Mouse (Mus musculus) heart, embryonic 16.5 days (tissue): ENCODE measurements at regions not wholly inside any gene's neighbourhood (a gene's known extent, or its start where the extent isn't known, plus 50 kb on each side); places are given as distances from the start of the nearest gene placed in this dataset.
A peak's percentile ranks its signal among the peaks of the same experiment; 100 is the strongest.

Source experiments
- ATAC-seq: fragments of 200-750 bp; cut with Nextera tagmentation; replicated peaks from 2 replicates; pipeline ENCODE4 v1.8.0; 2017; ENCODE audit warnings: moderate number of reproducible peaks; ENCODE audit not compliant: insufficient read depth, low FRiP score; ENCODE audit errors: extremely low read depth
- H3K27ac ChIP-seq: fragments of 300-500 bp; sonication (generic); 2 replicates; pipeline ENCODE4 v1.5.1; 2014; ENCODE audit warnings: mild to moderate bottlenecking, low read length, control low read depth, moderate library complexity
- H3K27me3 ChIP-seq: fragments of 300-500 bp; sonication (generic); 2 replicates; pipeline ENCODE4 v1.6.1; 2014; ENCODE audit warnings: low read length, mixed read lengths; ENCODE audit not compliant: control insufficient read depth, insufficient read depth
- H3K36me3 ChIP-seq: fragments of 300-500 bp; sonication (generic); 2 replicates; pipeline ENCODE4 v1.6.1; 2014; ENCODE audit not compliant: control insufficient read depth, insufficient read depth
- H3K4me1 ChIP-seq: fragments of 300-500 bp; sonication (generic); 2 replicates; pipeline ENCODE4 v1.6.1; 2014; ENCODE audit warnings: low read length, mixed read lengths; ENCODE audit not compliant: control insufficient read depth, insufficient read depth
- H3K4me2 ChIP-seq: fragments of 300-500 bp; sonication (generic); 2 replicates; pipeline ENCODE4 v1.6.1; 2014; ENCODE audit warnings: low read depth, mild to moderate bottlenecking, control low read depth, low read length
- H3K4me3 ChIP-seq: fragments of 300-500 bp; sonication (generic); 2 replicates; pipeline ENCODE4 v1.5.1; 2014; ENCODE audit warnings: mild to moderate bottlenecking, control low read depth, low read length
- H3K9ac ChIP-seq: fragments of 300-500 bp; sonication (generic); 2 replicates; pipeline ENCODE4 v1.6.1; 2014; ENCODE audit warnings: low read length, control low read depth
- H3K9me3 ChIP-seq: fragments of 300-500 bp; sonication (generic); replicated peaks from 2 replicates; pipeline ENCODE4 v1.6.1; 2016; ENCODE audit warnings: low read length; ENCODE audit not compliant: control insufficient read depth
- WGBS: fragments of 180-500 bp; shearing (Covaris S2); extraction: QIAGEN DNeasy Blood & Tissue Kit; methylation state at CpG from one replicate; pipeline ENCODE4 v1.1.7; 2014; 5-methylcytosine and 5-hydroxymethylcytosine counted together

DNA sequence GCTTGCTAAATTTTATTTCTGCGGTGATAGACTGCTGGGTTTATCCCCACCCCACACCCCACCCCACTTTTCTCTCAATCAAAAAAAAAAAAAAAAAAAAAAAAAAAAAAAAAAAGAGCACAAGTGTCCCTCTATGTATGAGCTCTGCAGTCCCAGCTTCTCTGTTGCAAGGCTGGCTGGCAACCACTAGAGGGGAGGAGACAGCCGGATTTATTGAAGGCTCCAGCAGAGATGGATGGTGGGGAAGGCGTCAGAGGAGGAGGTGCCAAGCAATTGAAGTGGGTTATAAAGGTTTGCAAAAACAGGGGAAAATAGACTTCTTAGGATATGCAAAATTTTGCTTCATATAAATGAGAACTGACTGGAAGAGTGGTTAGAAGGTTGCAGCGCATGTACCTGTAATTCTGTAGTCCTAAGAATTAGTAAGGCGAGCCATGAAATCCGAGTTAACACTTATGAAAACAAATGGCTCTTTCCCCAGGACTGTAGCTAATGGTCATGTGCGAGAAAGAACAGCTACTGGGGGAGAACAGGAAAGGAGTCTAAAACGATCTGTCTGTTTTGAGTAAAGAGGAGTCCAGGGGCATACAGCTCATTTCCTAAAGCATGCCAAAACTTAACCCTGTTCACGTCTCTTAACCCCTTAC, 885.1 kb upstream of the Pou3f3 start:
- Histone ChIP-seq H3K9ac (no peak overlapping the region), H3K4me2 (peak overlapping the region; percentile 53), H3K27me3 (no peaks in the 10 kb centered on the region), H3K4me1 (no peaks in the 10 kb centered on the region), H3K9me3 (no peaks in the 10 kb centered on the region), H3K36me3 (no peaks in the 10 kb centered on the region), H3K27ac (no peak overlapping the region), H3K4me3 (peak overlapping the region; percentile 20)
- no peak; the same call in 1 of the 2 replicates for ATAC-seq
- 17% methylated on average over 9 of the region's 9 CpGs for WGBS

DNA sequence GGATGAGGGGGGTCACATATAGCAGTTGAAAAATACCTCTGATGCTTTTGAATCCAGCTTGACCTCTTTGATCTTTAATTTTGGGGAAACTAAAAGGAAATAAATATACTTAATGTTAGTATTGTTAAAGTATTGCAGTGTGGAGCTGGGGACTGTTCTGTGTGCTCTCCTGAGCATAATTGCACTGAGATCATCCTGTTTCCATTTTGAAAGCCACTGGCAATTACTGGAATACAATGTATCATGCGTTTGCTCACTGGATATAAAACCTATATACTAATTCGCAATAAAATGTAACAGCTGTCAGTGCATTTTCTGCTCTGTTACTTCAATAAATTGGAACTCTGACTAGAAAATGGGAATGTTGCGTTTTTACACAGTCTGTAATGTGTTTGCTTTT, 884.4 kb upstream of the Pou3f3 start:
- no peak overlapping the region for H3K4me2 ChIP-seq
- no peaks in the 10 kb centered on the region for H3K4me1 ChIP-seq
- H3K27ac ChIP-seq: no peak overlapping the region
- ATAC-seq: no peak
- H3K36me3 ChIP-seq: no peaks in the 10 kb centered on the region
- H3K27me3 ChIP-seq: no peaks in the 10 kb centered on the region
- H3K9me3 ChIP-seq: no peaks in the 10 kb centered on the region
- H3K4me3 ChIP-seq: no peak overlapping the region
- H3K9ac ChIP-seq: no peak overlapping the region
- 88% methylated on average over 3 of the region's 3 CpGs for WGBS

DNA sequence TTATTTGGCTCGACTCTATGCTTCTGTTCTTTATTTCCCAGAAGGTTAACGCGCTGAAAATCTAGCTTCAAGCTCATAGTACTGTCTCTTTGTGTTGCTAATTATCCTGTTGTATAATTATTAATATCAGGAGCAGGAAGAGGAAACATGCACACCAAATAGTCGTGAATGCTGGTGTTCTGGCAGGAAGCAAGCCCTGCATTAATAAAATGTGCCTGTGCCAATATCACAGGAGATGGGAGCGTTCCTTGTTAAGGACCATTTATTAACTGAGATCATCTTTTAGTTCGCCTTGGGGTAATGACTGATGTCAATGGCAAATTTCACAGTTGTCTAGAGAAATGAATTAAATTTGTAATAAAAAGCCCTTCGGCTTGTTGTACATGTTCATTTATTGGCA, 883.5 kb upstream of the Pou3f3 start:
- Histone ChIP-seq H3K4me1 (no peaks in the 10 kb centered on the region), H3K27me3 (no peaks in the 10 kb centered on the region), H3K4me2 (no peak overlapping the region), H3K4me3 (no peak overlapping the region), H3K27ac (no peak overlapping the region), H3K9me3 (no peaks in the 10 kb centered on the region), H3K36me3 (no peaks in the 10 kb centered on the region), H3K9ac (no peak overlapping the region)
- 77% methylated on average over 7 of the region's 7 CpGs for WGBS
- no peak for ATAC-seq

GRCm38 (mm10) chr1:41814032-41815005, 881.2 kb upstream of the Pou3f3 start:
- ATAC-seq: no peak
- H3K9ac ChIP-seq: no peak overlapping the region
- no peaks in the 10 kb centered on the region for H3K27me3 ChIP-seq
- H3K4me2 ChIP-seq: no peak overlapping the region
- H3K4me1 ChIP-seq: no peaks in the 10 kb centered on the region
- H3K4me3 ChIP-seq: no peak overlapping the region
- no peaks in the 10 kb centered on the region for H3K9me3 ChIP-seq
- no peaks in the 10 kb centered on the region for H3K36me3 ChIP-seq
- H3K27ac ChIP-seq: no peak overlapping the region
- 77% methylated on average over 10 of the region's 10 CpGs for WGBS

DNA sequence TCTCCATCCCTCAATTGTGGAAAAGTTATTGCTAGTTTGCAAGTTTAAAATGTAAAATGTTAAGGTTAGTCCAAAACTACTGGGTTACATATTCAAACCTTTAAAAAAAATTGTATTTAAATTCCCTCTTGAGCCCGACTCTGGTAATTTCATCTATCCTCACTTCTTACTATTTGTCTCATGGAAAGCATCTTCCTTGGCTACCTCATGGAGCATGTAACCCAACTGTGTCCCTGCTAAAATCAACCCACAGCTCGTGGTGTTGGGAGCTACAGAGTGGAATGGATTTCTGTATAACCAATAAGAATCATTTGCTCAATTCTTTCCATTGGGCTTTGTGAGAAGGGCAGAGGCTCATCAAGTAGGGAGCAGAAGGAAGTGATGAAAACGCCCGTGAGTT, 880.5 kb upstream of the Pou3f3 start:
- Histone ChIP-seq H3K4me3 (no peak overlapping the region), H3K27me3 (no peaks in the 10 kb centered on the region), H3K4me1 (no peaks in the 10 kb centered on the region), H3K4me2 (no peak overlapping the region), H3K36me3 (no peaks in the 10 kb centered on the region), H3K9me3 (no peaks in the 10 kb centered on the region), H3K27ac (no peak overlapping the region), H3K9ac (no peak overlapping the region)
- ATAC-seq: no peak
- WGBS: 70% methylated on average over 4 of the region's 4 CpGs

- H3K4me3 ChIP-seq: no peak overlapping the region
- no peaks in the 10 kb centered on the region for H3K9me3 ChIP-seq
- H3K27me3 ChIP-seq: no peaks in the 10 kb centered on the region
- H3K4me2 ChIP-seq: no peak overlapping the region
- no peak overlapping the region for H3K9ac ChIP-seq
- H3K27ac ChIP-seq: no peak overlapping the region
- 83% methylated on average over 5 of the region's 5 CpGs for WGBS
- H3K4me1 ChIP-seq: no peaks in the 10 kb centered on the region
- H3K36me3 ChIP-seq: no peaks in the 10 kb centered on the region
- no peak for ATAC-seq
These were observed 872.8 kb upstream of the Pou3f3 start for GRCm38 (mm10) chr1:41822742-41823141.

DNA sequence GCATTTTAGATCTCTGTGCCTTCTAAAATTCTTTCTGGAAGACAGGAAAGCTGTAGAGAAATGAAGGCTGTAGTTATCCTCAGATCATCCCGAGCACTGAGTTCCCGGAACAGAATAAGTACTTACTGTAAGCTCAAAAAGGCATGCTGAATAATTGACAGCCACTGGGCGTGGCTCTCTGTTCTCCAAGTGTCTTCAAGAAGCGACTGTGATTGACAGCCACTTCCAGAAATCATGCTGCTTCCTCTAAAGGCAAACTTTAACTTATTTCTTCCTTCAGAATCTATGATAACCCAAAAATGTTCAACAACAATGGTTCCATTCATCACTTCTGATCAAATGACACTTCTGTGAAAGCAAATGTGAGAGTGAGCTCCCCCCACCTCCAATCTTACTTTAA, 870.3 kb upstream of the Pou3f3 start:
- H3K9me3 ChIP-seq: no peaks in the 10 kb centered on the region
- H3K4me1 ChIP-seq: no peaks in the 10 kb centered on the region
- H3K4me2 ChIP-seq: no peak overlapping the region
- H3K9ac ChIP-seq: no peak overlapping the region
- no peaks in the 10 kb centered on the region for H3K27me3 ChIP-seq
- ATAC-seq: no peak
- no peaks in the 10 kb centered on the region for H3K36me3 ChIP-seq
- H3K4me3 ChIP-seq: no peak overlapping the region
- no peak overlapping the region for H3K27ac ChIP-seq
- 69% methylated on average over 4 of the region's 4 CpGs for WGBS

GRCm38 (mm10) chr1:41831641-41832040, 863.9 kb upstream of the Pou3f3 start:
- no peak for ATAC-seq
- no peaks in the 10 kb centered on the region for H3K36me3 ChIP-seq
- no peak overlapping the region for H3K4me3 ChIP-seq
- no peaks in the 10 kb centered on the region for H3K27me3 ChIP-seq
- H3K4me2 ChIP-seq: no peak overlapping the region
- no peak overlapping the region for H3K9ac ChIP-seq
- H3K27ac ChIP-seq: no peak overlapping the region
- no peaks in the 10 kb centered on the region for H3K4me1 ChIP-seq
- WGBS: 60% methylated on average over 2 of the region's 2 CpGs
- H3K9me3 ChIP-seq: no peaks in the 10 kb centered on the region
